Mouse (Mus musculus) stomach, embryonic 14.5 days (tissue): ENCODE results near the gene Sult5a1. TPM values are rescaled to one million over a fixed set of nuclear protein-coding genes. Genes with fewer than 3 reads are reported as not detected.
"Not testable (repeated sequence)": the region's sequence is repeated elsewhere in the genome, so short reads cannot be mapped to it uniquely, and the experiment has no call there.

Source experiments
- ATAC-seq: fragments of 200-750 bp; cut with Nextera tagmentation; 2 replicates; pipeline ENCODE4 v1.8.0; 2017; ENCODE audit warnings: low read depth, moderate TSS enrichment; ENCODE audit not compliant: insufficient number of reproducible peaks, insufficient read depth, low FRiP score
- H3K27ac ChIP-seq: fragments of 300-500 bp; sonication (generic); 2 replicates; pipeline ENCODE4 v1.5.1; 2014; ENCODE audit warnings: mild to moderate bottlenecking, low read length, moderate library complexity, mixed read lengths
- H3K27me3 ChIP-seq: fragments of 300-500 bp; sonication (generic); 2 replicates; pipeline ENCODE4 v1.6.1; 2014; ENCODE audit warnings: low read length, control low read depth, mixed read lengths; ENCODE audit not compliant: control insufficient read depth, insufficient read depth
- H3K36me3 ChIP-seq: fragments of 300-500 bp; sonication (generic); 2 replicates; pipeline ENCODE4 v1.6.1; 2014; ENCODE audit warnings: mild to moderate bottlenecking, control low read depth, low read length, moderate library complexity, mixed read lengths; ENCODE audit not compliant: control insufficient read depth, insufficient read depth
- H3K4me1 ChIP-seq: fragments of 300-500 bp; sonication (generic); 2 replicates; pipeline ENCODE4 v1.6.1; 2014; ENCODE audit warnings: low read length, control low read depth, mixed read lengths; ENCODE audit not compliant: control insufficient read depth, insufficient read depth
- H3K4me2 ChIP-seq: fragments of 300-500 bp; sonication (generic); replicated peaks from 2 replicates; pipeline ENCODE4 v1.6.1; 2014; ENCODE audit warnings: low read depth, low read length, control low read depth
- H3K4me3 ChIP-seq: fragments of 300-500 bp; sonication (generic); 2 replicates; pipeline ENCODE4 v1.5.1; 2014; ENCODE audit warnings: low read depth, low read length, control low read depth
- H3K9ac ChIP-seq: fragments of 300-500 bp; sonication (generic); replicated peaks from 2 replicates; pipeline ENCODE4 v1.6.1; 2014; ENCODE audit warnings: low read depth, mild to moderate bottlenecking, control low read depth, low read length, moderate library complexity, mixed read lengths
- H3K9me3 ChIP-seq: fragments of 300-500 bp; sonication (generic); 2 replicates; pipeline ENCODE4 v1.6.1; 2016; ENCODE audit warnings: low read depth, low read length, control low read depth; ENCODE audit not compliant: control insufficient read depth
- WGBS: fragments of 180-500 bp; shearing (Covaris S2); extraction: QIAGEN DNeasy Blood & Tissue Kit; methylation state at CpG from one replicate; pipeline ENCODE4 v1.1.7; 2014; 5-methylcytosine and 5-hydroxymethylcytosine counted together
- microRNA-seq: library from miRNA; unstranded; fragments of <30 nt; microRNA quantifications from one replicate; pipeline ENCODE4, GENCODE M21; 2016
- polyA plus RNA-seq: library from polyadenylated mRNA; unstranded; fragments of >200 nt; fragmentation: Nextera tagmentation; extraction: Ambion mirVana; gene quantifications from 2 replicates; pipeline ENCODE4 v1.2.1, GENCODE M21; 2014

Sult5a1 gene
- polyA plus RNA-seq, 1 experiment from 2014 or later = 23.9 TPM

DNA sequence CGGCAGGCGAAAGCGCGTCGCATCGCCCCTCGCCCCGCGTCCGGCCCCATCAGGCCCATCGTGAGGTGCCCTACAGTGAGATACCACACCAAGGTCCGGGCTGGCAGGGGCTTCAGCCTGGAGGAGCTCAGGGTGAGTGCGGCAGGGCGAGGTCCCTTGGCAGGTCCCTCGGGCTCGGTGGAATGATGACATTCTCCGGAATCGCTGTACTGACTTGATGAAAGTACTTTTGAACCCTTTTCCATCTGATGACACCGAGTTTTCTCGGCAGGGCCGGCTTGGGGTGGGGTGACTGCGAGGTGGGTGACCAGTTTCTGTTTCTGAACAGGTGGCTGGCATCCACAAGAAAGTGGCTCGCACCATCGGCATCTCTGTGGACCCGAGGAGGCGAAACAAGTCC lies 55.3 kb downstream of the Sult5a1 start:
- WGBS = 1% methylated on average over 25 of the region's 26 CpGs
- H3K4me2 ChIP-seq = peak overlapping the region; percentile 96
- not testable (repeated sequence) for H3K4me1 ChIP-seq, H3K9me3 ChIP-seq, H3K27me3 ChIP-seq, ATAC-seq
- peak overlapping the region; percentile 84; the same call in 1 of the 2 replicates for H3K27ac ChIP-seq
- peaks cover 23% of the 10 kb centered on the region for H3K36me3 ChIP-seq
- H3K4me3 ChIP-seq = peak overlapping the region; percentile 72
- H3K9ac ChIP-seq = peak overlapping the region; percentile 63

DNA sequence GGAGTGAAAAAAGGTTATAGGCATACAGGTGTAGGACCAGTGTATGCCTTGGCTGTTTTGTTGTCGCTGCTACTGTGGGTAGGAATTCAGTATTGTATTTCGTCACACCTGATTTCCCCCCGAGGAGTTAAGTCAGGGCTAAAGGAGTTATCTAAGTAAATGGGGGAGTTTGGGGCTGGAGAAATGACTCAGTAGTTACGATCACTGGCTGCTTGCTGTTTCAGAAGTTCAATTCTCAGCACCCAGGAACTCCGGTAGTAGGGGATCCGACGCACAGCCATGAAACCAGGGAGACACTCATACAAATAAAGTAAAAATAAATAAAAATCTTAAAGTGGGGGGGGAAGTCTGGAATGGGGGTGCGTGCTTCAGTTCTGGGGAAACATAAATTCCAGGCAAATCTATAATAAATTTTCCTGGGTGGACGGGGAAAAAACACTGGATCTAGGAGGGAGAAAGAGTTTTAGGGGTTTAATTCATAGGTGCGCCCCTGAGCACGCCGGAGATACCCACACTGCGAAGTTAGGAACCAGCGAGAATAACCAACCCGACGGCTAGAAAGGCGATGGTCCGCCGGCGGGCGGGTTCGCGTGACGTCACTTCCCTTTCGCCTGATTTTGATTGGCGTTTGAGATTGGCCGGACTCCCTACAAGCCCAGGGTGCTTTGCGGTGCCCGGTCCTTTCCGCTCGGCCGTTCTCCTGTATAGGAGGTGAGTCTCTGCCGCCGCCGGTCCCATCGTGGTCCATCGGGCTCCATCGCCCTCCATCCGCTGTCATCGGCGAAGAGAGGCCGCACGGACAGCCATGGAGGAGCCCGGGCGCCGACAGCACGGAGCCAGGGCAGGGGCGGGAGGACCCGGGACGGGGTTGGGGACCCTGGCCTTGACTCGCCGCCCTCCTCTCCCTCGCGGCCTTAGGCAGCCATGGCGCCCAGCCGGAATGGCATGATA lies 56.1 kb downstream of the Sult5a1 start, which contains the start of gene Rpl13:
Gene Rpl13 (plus strand): TSS at position 616 of the 951 bp plus-strand sequence.
- H3K9ac ChIP-seq = peak within 1 kb of the TSS; percentile 64
- peak within 1 kb of the TSS; percentile 84 for H3K27ac ChIP-seq
- WGBS = 2% methylated on average over 56 of the region's 56 CpGs
- peaks cover 9% of the 10 kb centered on the region; the same call in 1 of the 2 replicates for H3K4me1 ChIP-seq
- ATAC-seq = peak; percentile 92
- H3K4me3 ChIP-seq = peak within 1 kb of the TSS; percentile 72
- H3K27me3 ChIP-seq = no peaks in the 10 kb centered on the region
- H3K4me2 ChIP-seq = peak within 1 kb of the TSS; percentile 96
- peaks cover 23% of the 10 kb centered on the region for H3K36me3 ChIP-seq
- no peaks in the 10 kb centered on the region for H3K9me3 ChIP-seq

GRCm38 (mm10) chr8:123101244-123101643 lies 56.9 kb downstream of the Sult5a1 start:
- peaks cover 23% of the 10 kb centered on the region for H3K36me3 ChIP-seq
- 0 out of 2 replicates have a peak overlapping the region, but pooled peaks have one; percentile 72 for H3K4me3 ChIP-seq
- H3K9me3 ChIP-seq = no peaks in the 10 kb centered on the region
- H3K27ac ChIP-seq = no peak overlapping the region
- no peaks in the 10 kb centered on the region for H3K27me3 ChIP-seq
- peaks cover 9% of the 10 kb centered on the region; the same call in 1 of the 2 replicates for H3K4me1 ChIP-seq
- no peak for ATAC-seq
- WGBS = 76% methylated on average over 4 of the region's 4 CpGs
- H3K4me2 ChIP-seq = peak overlapping the region; percentile 67; the same call in 1 of the 2 replicates
- 0 out of 2 replicates have a peak overlapping the region, but pooled peaks have one; percentile 64 for H3K9ac ChIP-seq

GRCm38 (mm10) chr8:123100288-123100687 lies 57.8 kb downstream of the Sult5a1 start:
- no peaks in the 10 kb centered on the region for H3K27me3 ChIP-seq
- no peaks in the 10 kb centered on the region for H3K9me3 ChIP-seq
- H3K36me3 ChIP-seq = peaks cover 24% of the 10 kb centered on the region
- H3K9ac ChIP-seq = no peak overlapping the region
- no peak overlapping the region for H3K4me3 ChIP-seq
- no peak for ATAC-seq
- no peak overlapping the region for H3K4me2 ChIP-seq
- H3K27ac ChIP-seq = peak overlapping the region; percentile 27; the same call in 1 of the 2 replicates
- WGBS = 63% methylated on average over 8 of the region's 8 CpGs
- peaks cover 9% of the 10 kb centered on the region; the same call in 1 of the 2 replicates for H3K4me1 ChIP-seq

DNA sequence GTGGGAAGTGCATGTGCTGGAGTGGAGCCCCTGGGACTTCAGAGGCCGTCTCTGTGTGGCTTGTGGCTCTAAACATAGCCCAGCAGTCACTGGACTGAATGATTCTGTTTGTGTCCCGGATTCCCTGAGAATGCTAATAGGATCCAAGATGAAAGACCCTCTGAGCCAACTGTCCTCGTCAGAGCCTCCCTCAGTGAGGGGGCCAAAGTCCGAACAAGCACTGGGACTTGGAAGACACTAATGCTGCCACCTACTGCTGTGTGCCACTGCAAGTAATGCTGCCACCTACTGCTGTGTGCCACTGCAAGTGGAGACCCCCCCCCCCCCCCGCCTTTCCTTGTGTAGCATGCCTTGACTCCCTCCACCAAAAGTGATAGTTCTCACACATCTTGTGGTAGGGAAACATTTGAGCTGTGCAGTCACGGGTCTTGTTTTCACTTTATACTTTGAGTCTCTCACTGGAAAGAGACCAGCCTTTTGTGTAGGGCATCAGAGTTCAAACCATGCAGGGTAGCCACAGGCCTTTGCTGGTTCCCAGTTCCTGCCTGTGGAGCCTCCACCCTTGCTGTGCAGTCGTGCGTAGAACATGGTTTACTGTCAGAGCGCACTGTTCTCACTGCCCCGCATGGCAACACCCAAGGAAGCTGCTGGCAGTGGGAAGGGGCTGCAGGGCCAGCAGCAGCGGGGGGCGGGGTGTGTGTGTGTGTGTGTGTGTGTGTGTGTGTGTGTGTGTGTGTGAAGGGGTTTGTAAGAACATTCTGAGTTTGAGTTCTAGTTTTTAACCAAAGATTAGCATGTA lies 60.1 kb downstream of the Sult5a1 start:
- no peak overlapping the region for H3K4me2 ChIP-seq
- no peak for ATAC-seq
- H3K4me3 ChIP-seq = no peak overlapping the region
- H3K9me3 ChIP-seq = no peaks in the 10 kb centered on the region
- no peaks in the 10 kb centered on the region for H3K4me1 ChIP-seq
- H3K27me3 ChIP-seq = no peaks in the 10 kb centered on the region
- WGBS = 80% methylated on average over 12 of the region's 12 CpGs
- H3K9ac ChIP-seq = no peak overlapping the region
- peaks cover 23% of the 10 kb centered on the region for H3K36me3 ChIP-seq
- H3K27ac ChIP-seq = no peak overlapping the region

GRCm38 (mm10) chr8:123097216-123097615 lies 60.9 kb downstream of the Sult5a1 start:
- Histone ChIP-seq H3K9me3 (no peaks in the 10 kb centered on the region), H3K4me3 (no peak overlapping the region), H3K9ac (no peak overlapping the region), H3K4me1 (no peaks in the 10 kb centered on the region), H3K27ac (no peak overlapping the region), H3K36me3 (peaks cover 23% of the 10 kb centered on the region), H3K4me2 (no peak overlapping the region), H3K27me3 (no peaks in the 10 kb centered on the region)
- WGBS = 91% methylated on average over 11 of the region's 11 CpGs
- ATAC-seq = no peak

Small RNA genes within 50 kb of the gene (microRNA-seq; reads per million reads assigned to microRNA genes)
- not detected for gene Mir7079
- gene Mir7080 = not detected

Other genes starting within 250 kb of the Sult5a1 start
- 52.5 and 55.5 TPM in 2 replicates for gene Ankrd11, start 116.0 kb downstream of the Sult5a1 start, polyA plus RNA-seq
- 47.6 and 54.3 TPM in 2 replicates for gene Spg7, start 95.4 kb downstream of the Sult5a1 start, polyA plus RNA-seq
- 1,772 and 1,775 TPM in 2 replicates for gene Rpl13, start 56.0 kb downstream of the Sult5a1 start, polyA plus RNA-seq
- gene Cpne7, start 40.9 kb downstream of the Sult5a1 start, polyA plus RNA-seq = 0.56 and 1.2 TPM in 2 replicates
- 1.1 and 1.7 TPM in 2 replicates for gene Dpep1, start 27.9 kb upstream of the Sult5a1 start, polyA plus RNA-seq
- 90.6 and 106 TPM in 2 replicates for gene Chmp1a, start 54.4 kb upstream of the Sult5a1 start, polyA plus RNA-seq
- 4.1 and 5.7 TPM in 2 replicates for gene Spata33, start 54.5 kb upstream of the Sult5a1 start, polyA plus RNA-seq
- 36.3 and 37.5 TPM in 2 replicates for gene Cdk10, start 66.5 kb upstream of the Sult5a1 start, polyA plus RNA-seq
- gene Spata2l, start 77.9 kb upstream of the Sult5a1 start, polyA plus RNA-seq = 4.1 and 4.7 TPM in 2 replicates
- gene Zfp276, start 95.9 kb upstream of the Sult5a1 start, polyA plus RNA-seq = 21.8 and 23.2 TPM in 2 replicates
- gene Vps9d1, start 96.0 kb upstream of the Sult5a1 start, polyA plus RNA-seq = 26.5 and 29.7 TPM in 2 replicates
- gene Fanca, start 160.3 kb upstream of the Sult5a1 start, polyA plus RNA-seq = 29.4 and 33.6 TPM in 2 replicates
- gene Spire2, start 174.4 kb upstream of the Sult5a1 start, polyA plus RNA-seq = 2.2 and 3.1 TPM in 2 replicates
- gene Tcf25, start 215.4 kb upstream of the Sult5a1 start, polyA plus RNA-seq = 161 and 177 TPM in 2 replicates
- gene Mc1r, start 248.8 kb upstream of the Sult5a1 start, polyA plus RNA-seq = 0.10 TPM in 1 of 2 replicates, not detected in the other